Mouse (Mus musculus): ENCODE data around the gene Atoh8. TPM values are rescaled to one million over a fixed set of nuclear protein-coding genes. Genes with fewer than 3 reads are reported as not detected.

Gene Atoh8
- polyA plus RNA-seq, 1 experiment: 7.4 TPM

GRCm38 (mm10) chr6:72158966-72159764 lies 76.2 kb downstream of the Atoh8 start:
- no peak for DNase-seq (ENCODE audit: low read depth)

Other genes with a start within 250 kb of the Atoh8 start
- gene St3gal5, start 138.0 kb downstream of the Atoh8 start, polyA plus RNA-seq (2012; rRNA removed): 6.9 and 8.2 TPM in 2 replicates
- 0.19 and 0.27 TPM in 2 replicates for gene Sftpb, start 69.0 kb upstream of the Atoh8 start, polyA plus RNA-seq (2012; rRNA removed)
- gene Usp39, start 109.6 kb upstream of the Atoh8 start, polyA plus RNA-seq (2012; rRNA removed): 24.3 and 26.5 TPM in 2 replicates
- 16.9 and 20.3 TPM in 2 replicates for gene 0610030E20Rik, start 111.7 kb upstream of the Atoh8 start, polyA plus RNA-seq (2012; rRNA removed)
- gene Tmem150a, start 119.9 kb upstream of the Atoh8 start, polyA plus RNA-seq (2012; rRNA removed): 19.0 and 23.6 TPM in 2 replicates
- gene Rnf181, start 131.4 kb upstream of the Atoh8 start, polyA plus RNA-seq (2012; rRNA removed): 142 and 189 TPM in 2 replicates
- gene Vamp5, start 144.9 kb upstream of the Atoh8 start, polyA plus RNA-seq (2012; rRNA removed): 14.8 and 17.5 TPM in 2 replicates
- gene Vamp8, start 155.1 kb upstream of the Atoh8 start, polyA plus RNA-seq (2012; rRNA removed): 159 and 190 TPM in 2 replicates
- gene Ggcx, start 178.7 kb upstream of the Atoh8 start, polyA plus RNA-seq (2012; rRNA removed): 26.9 and 27.5 TPM in 2 replicates
- gene Mat2a, start 204.0 kb upstream of the Atoh8 start, polyA plus RNA-seq (2012; rRNA removed): 177 and 192 TPM in 2 replicates

Data from gonadal fat pad, adult 2 months (tissue).